Mouse (Mus musculus) T-helper 17 cell (primary cell): ENCODE measurements around the gene Snph.
"Not testable (repeated sequence)": the region's sequence is repeated elsewhere in the genome, so short reads cannot be mapped to it uniquely, and the experiment has no call there.

Source experiments
- in situ Hi-C, 2 experiments: fragments of 300-600 bp; cut with MboI, MseI; formaldehyde crosslinking; loops; 1 replicate in 1 of 2; 2 replicates in 1 of 2; pipeline ENCODE4 v1.15.1; 2025; ENCODE audit warnings: high pct_unique_total_duplicates in 2 of 2

Snph gene

GRCm38 (mm10) chr2:151632159-151632814 is at the start of gene Snph:
TSS of gene Snph (minus strand) at chr2:151632593.
- in situ Hi-C loops: loop anchor here in 1 of 2 experiments (25.0 kb wide), 1 partner anchor 370 kb away; no protein-coding TSS in a partner anchor

GRCm38 (mm10) chr2:151676234-151676633 is 43.8 kb upstream of the Snph start:
- in situ Hi-C loops: loop anchor here in 1 of 2 experiments (25.0 kb wide), 1 partner anchor 189 kb away; the partner anchor contains the start of genes 4921509C19Rik and Nsfl1c

DNA sequence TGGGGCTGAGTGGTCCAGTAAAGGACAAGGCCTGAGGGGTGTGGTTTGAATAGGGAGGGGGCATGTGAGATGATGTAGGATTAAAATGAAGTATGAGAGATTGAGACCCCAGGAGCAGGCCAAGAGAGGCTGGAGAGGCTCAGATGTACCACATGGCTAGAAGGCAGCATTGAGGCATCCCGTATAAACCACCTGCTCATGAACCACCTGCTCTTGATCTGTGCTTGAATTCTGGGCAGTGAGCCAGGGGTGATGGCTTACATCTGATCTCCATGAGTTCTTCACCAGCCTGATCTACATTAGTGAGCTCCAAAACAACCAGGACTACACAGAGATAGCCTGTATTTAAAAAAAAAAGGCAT is 38.6 kb upstream of the Snph start:
- in situ Hi-C loops: no loop called here

GRCm38 (mm10) chr2:151670026-151670967 is 37.9 kb upstream of the Snph start:
- in situ Hi-C loops: no loop called here

DNA sequence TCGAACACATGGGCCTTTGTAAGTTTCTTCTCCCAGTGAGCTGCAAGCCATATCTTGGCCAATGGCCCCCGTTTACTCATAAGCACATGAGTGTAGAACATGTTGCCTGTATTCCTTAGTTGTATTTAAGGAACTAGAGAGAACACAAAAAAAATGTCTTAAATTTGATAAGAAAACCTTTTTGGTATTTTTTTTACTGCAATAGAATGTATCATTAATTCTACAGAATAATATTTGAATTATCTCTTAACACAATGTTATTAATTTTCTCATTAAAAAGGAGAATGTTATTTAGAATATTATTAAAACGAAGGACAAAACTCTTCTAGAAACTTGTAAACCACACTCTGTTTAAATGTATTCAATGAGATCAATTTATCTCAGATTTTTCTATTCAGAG is 36.0 kb upstream of the Snph start, which contains the start of gene Rad21l:
TSS of gene Rad21l (minus strand) at position 101 of the 400 bp plus-strand sequence.
- in situ Hi-C loops: no loop called here

GRCm38 (mm10) chr2:151652053-151652452 is 19.7 kb upstream of the Snph start:
- in situ Hi-C loops: no loop called here

DNA sequence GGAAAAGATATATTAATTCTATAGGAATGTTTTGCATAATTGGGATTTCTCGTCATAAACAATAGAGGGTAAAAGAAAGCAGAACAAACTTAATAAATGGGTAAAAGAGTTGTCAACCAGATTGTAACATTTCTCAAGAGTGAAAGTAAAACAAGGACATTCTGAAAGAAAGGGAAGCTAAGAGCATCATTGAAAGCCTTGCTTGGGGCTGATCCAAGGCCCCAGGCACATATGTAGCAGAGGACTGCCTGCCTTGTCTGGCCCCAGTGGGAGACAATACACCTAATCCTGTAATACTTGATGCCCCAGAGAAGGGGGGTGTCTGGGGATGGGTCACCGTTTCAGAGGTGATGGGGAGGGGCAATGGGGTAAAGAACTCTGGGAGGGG is 3.6 kb upstream of the Snph start:
- in situ Hi-C loops: loop anchor here in 1 of 2 experiments (25.0 kb wide), 1 partner anchor 374 kb away; no protein-coding TSS in a partner anchor

- in situ Hi-C loops: loop anchor here in 1 of 2 experiments (25.0 kb wide), 1 partner anchor 373 kb away; no protein-coding TSS in a partner anchor
Measured at GRCm38 (mm10) chr2:151635362-151636014, 3.1 kb upstream of the Snph start.

- in situ Hi-C loops: loop anchor here in 1 of 2 experiments (25.0 kb wide), 1 partner anchor 373 kb away; no protein-coding TSS in a partner anchor
Measured at GRCm38 (mm10) chr2:151634903-151635302, 2.5 kb upstream of the Snph start.

DNA sequence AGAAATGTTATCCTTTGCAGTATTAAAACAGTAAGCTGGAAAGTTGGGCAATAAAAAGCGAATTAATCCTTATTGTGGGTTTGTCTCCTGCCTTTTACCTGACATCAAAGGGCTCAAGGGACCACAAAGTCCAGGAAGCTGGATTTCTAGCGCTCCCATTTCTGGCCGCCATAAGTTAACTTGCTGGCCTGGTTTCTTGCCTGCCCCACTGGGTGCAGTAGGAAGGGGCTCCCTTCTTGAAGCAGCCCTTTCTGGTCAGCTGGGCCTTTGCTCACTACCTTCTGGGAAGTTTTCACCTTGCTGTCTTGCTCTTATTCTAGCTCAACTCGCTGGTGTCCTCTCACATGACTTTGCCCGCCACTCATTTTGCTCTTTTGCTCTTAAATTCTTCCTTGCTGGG is 589 bp upstream of the Snph start:
- in situ Hi-C loops: loop anchor here in 1 of 2 experiments (25.0 kb wide), 1 partner anchor 371 kb away; no protein-coding TSS in a partner anchor

GRCm38 (mm10) chr2:151631406-151632158 is 811 bp downstream of the Snph start:
- in situ Hi-C loops: loop anchor here in 1 of 2 experiments (25.0 kb wide), 1 partner anchor 369 kb away; no protein-coding TSS in a partner anchor

DNA sequence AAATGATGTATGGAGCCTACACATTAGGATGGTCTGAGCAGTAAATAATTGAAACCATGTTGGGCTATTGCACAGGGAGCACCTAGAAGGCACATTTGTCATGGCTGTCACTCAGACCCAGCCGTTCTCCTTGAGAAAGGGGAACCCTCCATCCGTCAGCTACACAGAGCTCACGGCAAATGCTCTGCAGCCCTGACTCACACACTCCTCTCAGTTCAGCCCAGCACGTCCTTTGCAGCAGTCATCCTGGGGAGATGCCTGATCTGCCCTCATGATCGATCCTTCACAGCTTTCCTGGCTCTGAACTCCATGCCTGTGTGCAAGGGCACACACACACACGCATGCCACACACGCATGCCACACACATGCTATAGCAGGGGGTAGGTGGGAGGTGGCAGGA is 3.1 kb downstream of the Snph start:
- in situ Hi-C loops: loop anchor here in 1 of 2 experiments (25.0 kb wide), 1 partner anchor 367 kb away; no protein-coding TSS in a partner anchor

- in situ Hi-C loops: loop anchor here in 1 of 2 experiments (25.0 kb wide), 1 partner anchor 366 kb away; no protein-coding TSS in a partner anchor
Measured at GRCm38 (mm10) chr2:151628011-151628410, 4.4 kb downstream of the Snph start.

GRCm38 (mm10) chr2:151626296-151626695 is 6.1 kb downstream of the Snph start:
- in situ Hi-C loops: loop anchor here in 1 of 2 experiments (25.0 kb wide), 1 partner anchor 364 kb away; no protein-coding TSS in a partner anchor

DNA sequence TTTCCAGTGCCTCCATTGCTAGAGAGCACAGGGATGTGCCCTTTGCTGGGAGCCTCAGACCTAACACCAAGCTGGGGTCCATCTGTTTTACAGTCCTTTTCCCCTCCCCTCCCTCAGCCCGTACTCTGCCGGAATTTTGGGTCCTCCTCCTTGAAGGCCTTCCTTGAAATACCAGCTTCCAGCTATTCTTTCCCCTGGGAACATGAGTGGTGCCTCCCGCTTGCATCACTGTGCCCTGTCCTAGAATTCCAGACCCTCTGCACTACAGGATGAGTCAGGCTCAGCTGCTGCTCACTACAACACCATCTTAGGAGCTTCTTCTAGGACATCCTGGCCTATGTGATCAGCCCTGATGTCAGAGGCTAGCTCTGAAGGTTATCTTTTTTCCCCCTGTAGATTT is 8.6 kb downstream of the Snph start:
- in situ Hi-C loops: no loop called here

- in situ Hi-C loops: no loop called here
Measured at GRCm38 (mm10) chr2:151616551-151617329, 15.7 kb downstream of the Snph start.

GRCm38 (mm10) chr2:151615779-151616178 is 16.6 kb downstream of the Snph start:
- in situ Hi-C loops: not testable (repeated sequence)

DNA sequence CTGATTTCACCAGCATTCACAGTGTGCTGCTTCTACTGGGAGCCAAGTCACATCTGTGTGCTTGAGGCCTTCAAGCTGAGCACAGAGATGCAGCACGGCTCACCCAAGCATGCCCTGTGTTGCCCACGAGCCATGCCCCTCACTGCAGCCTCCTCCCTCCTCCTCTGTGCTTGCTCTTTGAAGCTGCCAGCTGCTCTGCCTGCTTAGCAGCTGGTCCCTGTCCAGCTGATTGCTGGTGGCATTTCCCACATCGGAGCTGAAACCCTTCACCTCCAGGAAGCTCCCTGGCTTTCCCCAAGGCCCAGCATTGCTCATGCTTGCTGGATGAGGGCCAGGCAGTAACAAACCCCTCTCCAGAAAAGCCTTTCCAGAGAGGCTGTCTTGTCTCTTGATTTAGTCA is 22.4 kb downstream of the Snph start:
- in situ Hi-C loops: no loop called here

DNA sequence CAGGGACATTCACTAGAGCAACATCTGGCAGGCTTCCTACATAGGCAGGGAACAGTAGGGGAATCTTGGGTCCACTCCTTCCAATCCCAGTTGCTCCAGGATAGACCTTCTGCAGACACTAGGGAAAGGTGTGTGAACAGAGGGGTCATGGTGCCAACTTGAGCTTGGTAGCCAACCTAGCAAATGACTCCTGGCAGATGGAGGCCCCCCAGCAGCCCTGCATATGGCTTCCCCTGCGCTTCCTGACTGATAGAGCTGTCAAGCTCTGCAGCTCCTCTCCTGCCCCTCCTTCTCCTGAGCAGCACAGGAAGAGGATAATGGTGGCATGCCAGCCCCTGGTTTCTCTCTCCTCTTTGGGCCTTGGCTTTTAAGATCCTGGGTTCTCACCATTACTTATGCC is 24.0 kb downstream of the Snph start:
- in situ Hi-C loops: no loop called here
